Mouse (Mus musculus) G1E-ER4 (cell line): ENCODE results near the gene Hmgb4. TPM values are rescaled to one million over a fixed set of nuclear protein-coding genes. Genes with fewer than 3 reads are reported as not detected.

Experiments
- GATA1 ChIP-seq: IDR thresholded peaks from one replicate; pipeline ENCODE4 v1.8.0; 2012; ENCODE audit warnings: low read length, inconsistent platforms
- polyA plus RNA-seq: library from polyadenylated mRNA; stranded (reverse); fragments of >175 nt; gene quantifications from 2 replicates; pipeline ENCODE4 v1.2.3, GENCODE M21; 2012

The Hmgb4 gene
- polyA plus RNA-seq, result not detected in 2 replicates

GRCm38 (mm10) chr4:128260907-128261560 lies at the start of gene Hmgb4:
Gene Hmgb4 (minus strand): TSS chr4:128260957.
- no peak for TF ChIP-seq GATA1

GRCm38 (mm10) chr4:128306011-128306410 lies 45.3 kb upstream of the Hmgb4 start:
- no peak for TF ChIP-seq GATA1

DNA sequence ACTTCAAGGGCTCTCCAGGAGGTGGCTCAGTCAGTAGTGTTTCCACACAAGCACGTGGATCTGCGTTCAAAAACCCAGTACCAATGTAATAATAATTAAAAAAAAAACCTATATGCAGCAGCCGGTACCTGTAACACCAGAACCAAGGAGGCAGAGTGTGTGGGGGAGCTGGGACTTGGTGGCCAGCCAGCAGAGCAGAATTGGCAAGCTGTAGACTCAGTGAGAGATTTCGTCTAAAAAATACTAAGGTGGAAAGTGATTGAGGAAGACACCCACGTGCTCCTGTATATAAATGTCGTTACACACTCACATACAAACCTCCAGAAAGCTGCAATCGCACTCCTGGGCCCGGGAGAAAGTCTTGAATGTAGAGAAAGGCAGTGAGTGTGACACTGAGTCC lies 43.3 kb upstream of the Hmgb4 start:
- no peak for TF ChIP-seq GATA1

GRCm38 (mm10) chr4:128288095-128288494 lies 27.3 kb upstream of the Hmgb4 start:
- TF ChIP-seq GATA1, result no peak

DNA sequence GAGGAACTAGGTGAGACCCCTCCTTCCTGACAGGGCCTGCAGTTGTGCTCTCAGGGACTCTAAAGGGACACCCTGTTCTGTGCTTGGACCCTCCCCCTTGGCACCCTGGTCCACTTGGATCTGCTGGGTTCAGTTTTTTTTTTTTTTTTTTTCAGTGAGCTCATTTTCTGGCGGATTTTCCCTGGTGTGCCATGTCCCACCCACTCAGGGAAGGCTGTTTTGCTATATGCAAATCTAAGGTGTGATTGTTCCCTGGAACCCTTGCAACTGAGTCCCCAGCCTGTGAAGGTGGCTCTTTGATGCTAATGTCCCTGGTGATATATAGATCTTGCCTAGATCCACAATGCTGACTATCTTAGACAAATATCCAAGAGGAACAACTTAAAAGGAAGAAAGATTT lies 24.3 kb upstream of the Hmgb4 start:
- no peak for TF ChIP-seq GATA1

GRCm38 (mm10) chr4:128275586-128275985 lies 14.8 kb upstream of the Hmgb4 start:
- TF ChIP-seq GATA1, result no peak

DNA sequence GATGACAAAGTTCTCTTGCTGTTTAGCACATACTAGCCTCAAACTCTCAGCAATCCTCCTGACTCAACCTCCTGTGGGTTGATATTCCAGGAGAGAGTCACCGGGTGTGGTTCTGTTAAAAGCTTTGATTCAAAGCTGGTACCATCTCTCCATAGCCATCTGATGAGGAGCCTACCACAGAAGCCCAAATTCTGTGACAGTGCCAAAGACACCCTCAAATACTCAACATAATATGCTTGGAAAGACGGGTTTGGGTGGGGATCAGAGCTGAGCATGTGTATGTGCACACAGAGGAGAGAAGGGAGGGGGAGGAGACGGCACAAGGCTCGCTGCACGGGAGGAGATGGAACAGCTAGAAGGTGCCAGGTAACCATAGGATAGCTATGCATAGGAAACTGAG lies 14.4 kb upstream of the Hmgb4 start:
- TF ChIP-seq GATA1, result no peak

DNA sequence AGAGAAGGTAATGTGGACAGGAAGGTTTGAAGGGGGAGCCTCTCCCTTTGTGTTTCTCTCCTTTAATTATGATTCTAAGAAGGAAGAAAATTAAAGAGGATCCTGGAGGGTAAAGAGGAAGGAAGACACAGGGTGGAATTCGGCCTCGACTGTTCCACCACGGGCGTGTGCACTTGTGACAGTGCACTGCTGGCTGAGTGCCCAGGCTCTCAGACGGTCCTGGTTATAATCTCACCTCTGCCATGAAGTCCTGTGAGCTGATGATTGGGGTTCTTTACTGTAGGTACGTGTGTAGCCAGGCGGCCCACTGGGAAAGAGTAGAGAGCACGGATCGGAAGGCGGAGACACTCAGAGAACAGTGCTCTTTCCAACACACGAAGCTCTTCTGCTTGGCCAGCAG lies 12.4 kb upstream of the Hmgb4 start:
- no peak for TF ChIP-seq GATA1

- TF ChIP-seq GATA1, result no peak
These were observed 11.7 kb upstream of the Hmgb4 start for GRCm38 (mm10) chr4:128272501-128272900.

DNA sequence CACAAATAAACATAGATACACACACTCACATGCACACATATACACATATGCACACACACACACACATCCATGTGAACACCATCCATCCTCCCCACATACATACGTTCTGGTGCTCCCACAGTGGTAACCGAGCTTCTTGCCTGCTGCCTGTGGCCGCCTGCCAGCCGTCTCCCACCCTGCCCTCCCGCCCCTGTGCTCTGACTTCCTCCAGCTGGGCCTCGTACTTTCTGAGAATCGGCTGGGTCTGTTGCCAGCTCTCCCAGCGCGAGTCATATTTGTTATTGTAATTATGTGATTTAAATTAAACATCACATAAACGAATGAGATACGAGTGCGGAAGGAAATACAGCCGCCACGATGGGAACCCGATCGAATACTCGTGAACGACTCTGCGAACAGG lies 10.2 kb upstream of the Hmgb4 start:
- TF ChIP-seq GATA1, result no peak

GRCm38 (mm10) chr4:128270177-128270576 lies 9.4 kb upstream of the Hmgb4 start:
- no peak for TF ChIP-seq GATA1

GRCm38 (mm10) chr4:128269261-128269875 lies 8.6 kb upstream of the Hmgb4 start:
- no peak for TF ChIP-seq GATA1

- TF ChIP-seq GATA1, result no peak
These were observed 4.6 kb upstream of the Hmgb4 start for GRCm38 (mm10) chr4:128265341-128265740.

DNA sequence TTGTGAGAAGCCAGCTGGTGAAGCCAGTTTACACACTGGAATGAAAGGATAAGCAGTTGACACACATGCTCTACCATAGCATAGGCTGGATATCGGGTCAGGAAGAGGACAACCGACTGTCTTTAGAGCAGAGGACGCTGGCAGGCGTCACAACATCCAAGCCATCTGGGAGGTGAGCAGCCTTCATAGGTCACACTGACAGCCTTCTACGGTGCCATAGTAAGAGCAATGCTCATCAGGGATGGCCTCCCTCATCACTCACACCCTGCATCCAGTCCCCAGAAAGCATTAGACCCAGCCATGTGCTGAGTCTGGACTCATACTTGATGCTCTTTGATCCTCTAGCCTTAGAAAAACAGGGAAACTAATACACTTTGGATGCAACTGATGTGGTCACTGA lies 3.7 kb upstream of the Hmgb4 start:
- TF ChIP-seq GATA1, result no peak

- TF ChIP-seq GATA1, result no peak
These were observed 1.5 kb downstream of the Hmgb4 start for GRCm38 (mm10) chr4:128259211-128259610.

DNA sequence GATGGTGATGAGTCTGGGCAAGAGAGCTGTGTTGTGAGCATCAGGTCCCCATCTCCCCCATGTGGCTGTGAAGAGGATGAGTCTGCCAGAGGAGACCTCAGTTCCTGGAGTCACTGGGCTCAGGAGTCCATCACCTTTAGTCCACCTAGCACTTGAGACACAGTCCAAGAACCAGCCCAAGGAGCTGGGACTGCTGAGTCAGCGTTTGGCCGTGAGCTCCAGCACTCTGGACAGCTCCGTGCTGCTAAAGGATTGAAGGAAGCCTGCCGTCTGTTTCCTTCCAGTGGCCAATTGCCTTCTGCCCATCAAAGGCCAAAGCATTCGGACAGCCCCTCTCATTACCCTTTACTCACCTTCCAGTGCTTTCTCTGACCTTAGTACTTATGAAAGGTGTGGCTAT lies 12.1 kb downstream of the Hmgb4 start:
- no peak for TF ChIP-seq GATA1

GRCm38 (mm10) chr4:128245201-128245600 lies 15.6 kb downstream of the Hmgb4 start:
- no peak for TF ChIP-seq GATA1
